Mouse (Mus musculus) hematopoietic stem cell, adult 5-6 weeks (primary cell): ENCODE measurements at regions not wholly inside any gene's neighbourhood (a gene's known extent, or its start where the extent isn't known, plus 50 kb on each side); places are given as distances from the start of the nearest gene placed in this dataset.

ENCODE experiments used
- ATAC-seq, 2 experiments: fragments of 125-278 bp in 1 of 2; replicated peaks in 1 of 2; 2 replicates each; pipeline ENCODE4 v1.8.0; 2016 to 2017; ENCODE audit warnings: inconsistent platforms in 2 of 2, mild to moderate bottlenecking in 2 of 2, moderate number of reproducible peaks in 2 of 2, low read depth in 1 of 2, moderate TSS enrichment in 1 of 2; ENCODE audit not compliant: low FRiP score in 2 of 2, poor library complexity in 2 of 2, severe bottlenecking in 2 of 2, insufficient read depth in 1 of 2, low TSS enrichment in 1 of 2

- no peak for ATAC-seq
These were observed 760.6 kb upstream of the Epha5 start for GRCm38 (mm10) chr5:85177787-85178186.

- no peak for ATAC-seq
These were observed 756.7 kb upstream of the Epha5 start for GRCm38 (mm10) chr5:85173899-85174298.

GRCm38 (mm10) chr5:85155858-85156257 lies 738.7 kb upstream of the Epha5 start:
- no peak for ATAC-seq

- peak; percentile 56 to 81 for ATAC-seq
These were observed 738.0 kb upstream of the Epha5 start for GRCm38 (mm10) chr5:85155213-85155612.
